Mouse (Mus musculus) midbrain, embryonic 11.5 days (tissue): Measurements from ENCODE around the gene AW822073. TPM values are rescaled to one million over a fixed set of nuclear protein-coding genes. Genes with fewer than 3 reads are reported as not detected.

Source experiments
- ATAC-seq: fragments of 200-750 bp; cut with Nextera tagmentation; 2 replicates; pipeline ENCODE4 v1.8.0; 2017; ENCODE audit warnings: moderate TSS enrichment, moderate library complexity; ENCODE audit not compliant: low FRiP score
- DNase-seq: peaks from one replicate; pipeline ENCODE4 v3.0.0; 2015; ENCODE audit warnings: low spot score; ENCODE audit errors: missing footprints
- H3K27ac ChIP-seq: fragments of 300-500 bp; sonication (generic); 2 replicates; pipeline ENCODE4 v1.5.1; 2014; ENCODE audit warnings: low read depth, low read length
- H3K27me3 ChIP-seq: fragments of 300-500 bp; sonication (generic); 2 replicates; pipeline ENCODE4 v1.6.1; 2014; ENCODE audit warnings: mild to moderate bottlenecking, low read length, moderate library complexity, mixed read lengths; ENCODE audit not compliant: control insufficient read depth, insufficient read depth
- H3K36me3 ChIP-seq: fragments of 300-500 bp; sonication (generic); 2 replicates; pipeline ENCODE4 v1.6.1; 2014; ENCODE audit warnings: mild to moderate bottlenecking, low read length, moderate library complexity, mixed read lengths; ENCODE audit not compliant: control insufficient read depth, insufficient read depth
- H3K4me1 ChIP-seq: fragments of 300-500 bp; sonication (generic); 2 replicates; pipeline ENCODE4 v1.6.1; 2014; ENCODE audit warnings: low read length; ENCODE audit not compliant: control insufficient read depth, insufficient read depth
- H3K4me2 ChIP-seq: fragments of 300-500 bp; sonication (generic); 2 replicates; pipeline ENCODE4 v1.6.1; 2014; ENCODE audit warnings: mild to moderate bottlenecking, moderate library complexity
- H3K4me3 ChIP-seq: fragments of 300-500 bp; sonication (generic); 2 replicates; pipeline ENCODE4 v1.5.1; 2014; ENCODE audit warnings: low read depth, low read length
- H3K9ac ChIP-seq: fragments of 300-500 bp; sonication (generic); 2 replicates; pipeline ENCODE4 v1.6.1; 2014; ENCODE audit warnings: low read length
- H3K9me3 ChIP-seq: fragments of 300-500 bp; sonication (generic); 2 replicates; pipeline ENCODE4 v1.6.1; 2016; ENCODE audit warnings: low read length; ENCODE audit not compliant: control insufficient read depth
- WGBS: fragments of 180-500 bp; shearing (Covaris S2); extraction: QIAGEN DNeasy Blood & Tissue Kit; methylation state at CpG from one replicate; pipeline ENCODE4 v1.1.7; 2014; 5-methylcytosine and 5-hydroxymethylcytosine counted together
- polyA plus RNA-seq: library from polyadenylated mRNA; unstranded; fragments of >200 nt; fragmentation: Nextera tagmentation; extraction: Ambion mirVana; gene quantifications from 2 replicates; pipeline ENCODE4 v1.2.1, GENCODE M21; 2014

Gene AW822073
- polyA plus RNA-seq, 1 experiment from 2014 or later, result not detected

DNA sequence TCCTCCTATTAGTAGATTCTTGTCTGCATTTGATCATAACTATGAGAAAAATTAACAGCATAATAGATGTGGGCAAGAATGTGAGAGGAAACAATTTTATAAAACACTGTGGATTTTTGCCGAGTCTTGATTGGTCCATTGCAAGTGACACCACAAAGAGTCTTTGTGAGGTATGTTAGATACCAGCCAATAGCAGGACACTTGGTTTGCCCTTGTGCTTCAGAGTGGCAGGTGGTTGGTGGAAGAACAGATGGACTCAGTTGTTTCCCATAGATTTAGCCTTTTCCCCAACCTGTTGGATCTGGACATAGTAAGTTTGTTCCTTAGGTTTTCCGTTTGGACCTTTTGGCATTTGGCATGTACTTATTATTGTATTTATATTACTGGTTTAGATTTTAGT lies 13.5 kb downstream of the AW822073 start:
- H3K36me3 ChIP-seq, result no peaks in the 10 kb centered on the region
- WGBS, result 89% methylated on average over 2 of the region's 2 CpGs
- H3K4me3 ChIP-seq, result no peak overlapping the region
- ATAC-seq, result no peak
- no peak overlapping the region for H3K9ac ChIP-seq
- DNase-seq, result no peak
- H3K4me1 ChIP-seq, result no peaks in the 10 kb centered on the region
- no peaks in the 10 kb centered on the region for H3K27me3 ChIP-seq
- no peak overlapping the region for H3K27ac ChIP-seq
- no peak overlapping the region for H3K4me2 ChIP-seq
- H3K9me3 ChIP-seq, result no peaks in the 10 kb centered on the region

DNA sequence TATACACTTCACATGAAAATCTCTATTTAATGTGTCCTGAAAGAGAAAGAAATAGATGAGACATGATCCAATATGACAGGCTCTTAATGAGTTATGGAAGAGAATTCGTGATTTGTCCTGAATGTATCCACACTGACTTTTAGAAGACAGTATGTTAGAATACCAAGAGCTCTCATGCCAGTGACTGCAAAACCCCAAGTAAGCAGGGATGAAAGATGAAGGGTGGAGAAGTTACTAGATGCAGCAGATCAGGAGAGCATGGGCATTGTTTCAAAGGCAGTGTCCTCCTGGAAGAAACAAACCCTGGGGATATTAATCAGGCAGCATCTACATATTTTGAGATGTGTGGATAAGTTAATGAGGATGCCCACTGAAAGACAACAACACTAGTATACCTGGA lies 14.2 kb downstream of the AW822073 start:
- H3K36me3 ChIP-seq, result no peaks in the 10 kb centered on the region
- H3K4me3 ChIP-seq, result no peak overlapping the region
- H3K27me3 ChIP-seq, result no peaks in the 10 kb centered on the region
- H3K27ac ChIP-seq, result no peak overlapping the region
- WGBS, result 63% methylated on average over 1 of the region's 1 CpGs
- ATAC-seq (no peak), DNase-seq (no peak)
- no peak overlapping the region for H3K4me2 ChIP-seq
- H3K9ac ChIP-seq, result no peak overlapping the region
- H3K4me1 ChIP-seq, result no peaks in the 10 kb centered on the region
- H3K9me3 ChIP-seq, result peaks cover 4% of the 10 kb centered on the region; the same call in 1 of the 2 replicates

DNA sequence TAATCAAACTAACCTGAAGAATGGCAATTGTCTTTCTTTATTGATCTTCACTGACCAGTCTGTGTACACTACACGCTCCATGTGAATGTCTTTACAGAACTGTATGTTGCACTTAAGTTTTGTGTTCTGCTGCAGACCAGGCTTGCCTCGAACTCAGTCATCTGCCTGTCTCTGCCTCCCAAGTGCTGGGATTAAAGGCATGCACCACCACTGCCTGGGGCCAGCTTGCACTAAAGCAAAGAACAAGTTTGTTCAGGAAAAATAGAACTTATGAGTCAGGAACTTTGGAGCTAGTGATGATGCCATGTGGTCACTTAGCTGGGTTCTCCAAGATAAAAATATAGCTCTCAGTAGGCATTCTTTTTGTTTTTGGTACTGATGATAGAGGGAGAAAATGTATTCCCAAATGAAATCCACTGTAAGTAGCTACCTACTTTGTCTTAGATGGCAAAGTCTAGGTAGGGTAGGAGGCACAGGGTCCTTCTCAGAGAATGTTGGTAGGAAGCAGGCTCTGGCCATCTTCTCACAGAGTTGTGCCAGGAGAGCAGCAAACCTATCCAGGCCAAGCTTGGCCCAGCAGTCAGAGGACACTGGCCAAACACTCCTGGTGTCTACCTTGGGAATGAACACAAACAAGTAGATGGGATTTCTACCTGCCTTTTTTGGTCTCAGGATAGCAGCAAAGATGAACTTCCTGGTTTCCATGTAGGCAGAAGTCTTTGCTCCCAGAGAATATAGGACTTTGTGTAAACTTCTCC lies 14.8 kb downstream of the AW822073 start:
- Histone ChIP-seq H3K9me3 (peaks cover 4% of the 10 kb centered on the region; the same call in 1 of the 2 replicates), H3K4me2 (no peak overlapping the region), H3K27ac (no peak overlapping the region), H3K9ac (no peak overlapping the region), H3K36me3 (no peaks in the 10 kb centered on the region), H3K4me1 (no peaks in the 10 kb centered on the region), H3K4me3 (no peak overlapping the region), H3K27me3 (no peaks in the 10 kb centered on the region)
- DNase-seq (no peak), ATAC-seq (no peak)
- 75% methylated on average over 2 of the region's 2 CpGs for WGBS

DNA sequence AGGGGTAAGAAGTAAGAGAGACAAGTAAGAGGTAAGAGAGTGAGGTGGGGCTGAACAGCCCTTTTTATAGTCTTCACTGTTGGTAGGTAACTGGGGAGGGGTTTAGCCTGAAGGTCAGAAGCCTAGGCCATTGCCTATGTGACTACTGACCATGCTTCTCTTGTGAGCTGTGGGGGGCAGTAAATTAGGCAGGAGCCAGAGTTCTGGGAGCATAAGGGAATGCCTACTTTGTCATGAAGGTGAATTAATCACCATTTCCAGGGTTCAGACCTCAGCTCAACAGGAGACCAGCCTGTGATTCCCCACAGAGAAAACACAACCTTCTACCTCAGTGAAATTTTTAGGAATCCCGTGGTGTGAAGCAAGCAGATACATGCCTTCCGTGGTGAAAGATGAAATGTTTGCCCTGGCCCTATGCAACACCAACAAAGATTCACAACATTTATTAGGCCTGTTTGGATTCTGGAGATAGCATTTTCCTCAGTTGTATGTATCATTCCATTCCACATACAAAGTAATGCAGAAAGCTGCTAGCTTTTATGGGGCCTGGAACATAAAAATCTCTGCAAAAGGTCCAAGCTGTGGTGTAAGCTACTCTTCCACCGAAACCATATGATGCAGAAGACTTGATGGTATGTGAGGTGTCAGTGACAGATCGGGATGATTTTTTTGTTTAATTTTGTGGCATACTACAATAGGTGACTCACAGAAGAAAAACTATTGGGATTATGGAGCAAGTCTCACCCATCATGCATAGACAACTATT lies 17.9 kb downstream of the AW822073 start:
- no peak for ATAC-seq
- Histone ChIP-seq H3K4me3 (no peak overlapping the region), H3K27me3 (no peaks in the 10 kb centered on the region), H3K9me3 (peaks cover 4% of the 10 kb centered on the region; the same call in 1 of the 2 replicates), H3K27ac (no peak overlapping the region), H3K4me2 (no peak overlapping the region), H3K4me1 (no peaks in the 10 kb centered on the region), H3K36me3 (no peaks in the 10 kb centered on the region), H3K9ac (no peak overlapping the region)
- peak; percentile 54 for DNase-seq
- WGBS, result 85% methylated on average over 4 of the region's 4 CpGs

DNA sequence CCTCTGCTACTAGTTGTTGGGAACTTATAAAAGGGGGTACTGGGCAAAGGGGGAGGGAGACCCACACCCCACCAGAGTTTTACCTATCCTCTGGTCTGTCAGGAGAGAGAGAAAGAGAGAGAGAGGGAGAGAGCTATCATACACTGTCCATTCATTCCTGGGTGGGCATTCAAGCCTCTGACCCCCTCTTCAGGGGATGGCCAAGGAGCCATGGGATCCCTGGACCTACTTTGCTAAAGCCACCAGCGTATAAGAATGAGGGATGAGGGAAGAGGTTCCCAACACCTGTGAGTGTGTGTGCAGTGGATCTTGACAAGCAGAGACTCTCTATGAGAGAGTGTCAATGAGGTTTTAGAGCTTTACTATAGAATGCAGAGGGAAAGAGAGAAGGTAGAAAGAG lies 18.7 kb downstream of the AW822073 start:
- Histone ChIP-seq H3K9me3 (peaks cover 4% of the 10 kb centered on the region; the same call in 1 of the 2 replicates), H3K27me3 (no peaks in the 10 kb centered on the region), H3K4me3 (no peak overlapping the region), H3K9ac (no peak overlapping the region), H3K4me2 (no peak overlapping the region), H3K4me1 (no peaks in the 10 kb centered on the region), H3K36me3 (no peaks in the 10 kb centered on the region), H3K27ac (no peak overlapping the region)
- no peak for ATAC-seq
- no peak for DNase-seq
- WGBS, result 48% methylated on average over 1 of the region's 1 CpGs

Other genes with a start within 250 kb of the AW822073 start
- not detected in 2 replicates for gene Duxf3, start 7.7 kb upstream of the AW822073 start, polyA plus RNA-seq
- gene Gm4981, start 11.8 kb upstream of the AW822073 start, polyA plus RNA-seq, result not detected in 2 replicates
- 46.5 and 51.9 TPM in 2 replicates for gene Gcc2, start 30.6 kb upstream of the AW822073 start, polyA plus RNA-seq
- 85.7 and 88.6 TPM in 2 replicates for gene Lims1, start 98.5 kb upstream of the AW822073 start, polyA plus RNA-seq
- 29.1 and 33.8 TPM in 2 replicates for gene Ranbp2, start 222.0 kb upstream of the AW822073 start, polyA plus RNA-seq